Mouse (Mus musculus) small intestine, adult 2 months (tissue): ENCODE data around the gene Mlf2.

Experiments used
- CTCF ChIP-seq: fragments of 200-500 bp; IDR thresholded peaks from 2 replicates; pipeline ENCODE4 v1.5.1; 2012; ENCODE audit warnings: low read depth, mild to moderate bottlenecking, control low read depth, inconsistent platforms, low read length, moderate library complexity, mixed read lengths; ENCODE audit not compliant: insufficient replicate concordance, insufficient read length; ENCODE audit errors: extremely low read depth
- POLR2A ChIP-seq: fragments of 200-500 bp; IDR thresholded peaks from 2 replicates; pipeline ENCODE4 v1.6.1; 2012; ENCODE audit warnings: low read depth, mild to moderate bottlenecking, control low read depth, inconsistent platforms, low read length, moderate library complexity

GRCm38 (mm10) chr6:124925173-124925793, 5.9 kb upstream of the Mlf2 start:
- TF ChIP-seq POLR2A (no peak), CTCF (peak; percentile 16; the same call in 1 of the 2 replicates)
